Mouse (Mus musculus) stomach, embryonic 14.5 days (tissue): Measurements from ENCODE around the gene Cacna2d3. TPM values are rescaled to one million over a fixed set of nuclear protein-coding genes. Genes with fewer than 3 reads are reported as not detected.

Experiments used
- ATAC-seq: fragments of 200-750 bp; cut with Nextera tagmentation; 2 replicates; pipeline ENCODE4 v1.8.0; 2017; ENCODE audit warnings: low read depth, moderate TSS enrichment; ENCODE audit not compliant: insufficient number of reproducible peaks, insufficient read depth, low FRiP score
- H3K27ac ChIP-seq: fragments of 300-500 bp; sonication (generic); 2 replicates; pipeline ENCODE4 v1.5.1; 2014; ENCODE audit warnings: mild to moderate bottlenecking, low read length, moderate library complexity, mixed read lengths
- H3K27me3 ChIP-seq: fragments of 300-500 bp; sonication (generic); 2 replicates; pipeline ENCODE4 v1.6.1; 2014; ENCODE audit warnings: low read length, control low read depth, mixed read lengths; ENCODE audit not compliant: control insufficient read depth, insufficient read depth
- H3K36me3 ChIP-seq: fragments of 300-500 bp; sonication (generic); 2 replicates; pipeline ENCODE4 v1.6.1; 2014; ENCODE audit warnings: mild to moderate bottlenecking, control low read depth, low read length, moderate library complexity, mixed read lengths; ENCODE audit not compliant: control insufficient read depth, insufficient read depth
- H3K4me1 ChIP-seq: fragments of 300-500 bp; sonication (generic); 2 replicates; pipeline ENCODE4 v1.6.1; 2014; ENCODE audit warnings: low read length, control low read depth, mixed read lengths; ENCODE audit not compliant: control insufficient read depth, insufficient read depth
- H3K4me2 ChIP-seq: fragments of 300-500 bp; sonication (generic); replicated peaks from 2 replicates; pipeline ENCODE4 v1.6.1; 2014; ENCODE audit warnings: low read depth, low read length, control low read depth
- H3K4me3 ChIP-seq: fragments of 300-500 bp; sonication (generic); 2 replicates; pipeline ENCODE4 v1.5.1; 2014; ENCODE audit warnings: low read depth, low read length, control low read depth
- H3K9ac ChIP-seq: fragments of 300-500 bp; sonication (generic); replicated peaks from 2 replicates; pipeline ENCODE4 v1.6.1; 2014; ENCODE audit warnings: low read depth, mild to moderate bottlenecking, control low read depth, low read length, moderate library complexity, mixed read lengths
- H3K9me3 ChIP-seq: fragments of 300-500 bp; sonication (generic); 2 replicates; pipeline ENCODE4 v1.6.1; 2016; ENCODE audit warnings: low read depth, low read length, control low read depth; ENCODE audit not compliant: control insufficient read depth
- WGBS: fragments of 180-500 bp; shearing (Covaris S2); extraction: QIAGEN DNeasy Blood & Tissue Kit; methylation state at CpG from one replicate; pipeline ENCODE4 v1.1.7; 2014; 5-methylcytosine and 5-hydroxymethylcytosine counted together
- polyA plus RNA-seq: library from polyadenylated mRNA; unstranded; fragments of >200 nt; fragmentation: Nextera tagmentation; extraction: Ambion mirVana; gene quantifications from 2 replicates; pipeline ENCODE4 v1.2.1, GENCODE M21; 2014

The Cacna2d3 gene
- polyA plus RNA-seq, 1 experiment from 2014 or later: 3.5 TPM

DNA sequence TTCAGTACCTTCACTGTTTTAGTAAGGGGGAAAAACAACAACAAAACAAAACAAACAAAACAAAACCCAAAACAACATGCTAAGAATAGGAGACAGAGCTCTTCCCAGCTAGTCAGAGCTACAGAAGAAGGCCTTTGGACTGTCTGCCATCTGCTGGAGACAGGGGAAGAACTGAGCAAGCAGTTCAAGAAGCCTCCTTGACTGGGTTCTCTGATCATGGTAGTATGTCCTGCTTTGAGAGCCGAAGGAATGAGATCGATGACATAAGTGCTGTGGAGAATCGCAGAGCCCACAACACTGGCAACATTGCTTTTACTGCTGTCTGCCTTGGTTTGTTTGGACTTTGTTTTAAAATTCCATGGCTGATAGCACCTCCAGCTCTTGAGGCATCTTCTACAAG is 598.9 kb downstream of the Cacna2d3 start:
- H3K9ac ChIP-seq: no peak overlapping the region
- H3K4me1 ChIP-seq: no peaks in the 10 kb centered on the region
- no peak overlapping the region for H3K4me3 ChIP-seq
- H3K9me3 ChIP-seq: no peaks in the 10 kb centered on the region
- H3K36me3 ChIP-seq: no peaks in the 10 kb centered on the region
- no peak for ATAC-seq
- no peak overlapping the region for H3K27ac ChIP-seq
- no peaks in the 10 kb centered on the region for H3K27me3 ChIP-seq
- no peak overlapping the region for H3K4me2 ChIP-seq
- 95% methylated on average over 3 of the region's 3 CpGs for WGBS

GRCm38 (mm10) chr14:29113852-29114450 is 607.7 kb downstream of the Cacna2d3 start:
- Histone ChIP-seq H3K4me3 (no peak overlapping the region), H3K27ac (no peak overlapping the region), H3K27me3 (no peaks in the 10 kb centered on the region), H3K9ac (no peak overlapping the region), H3K9me3 (no peaks in the 10 kb centered on the region), H3K4me2 (no peak overlapping the region), H3K36me3 (no peaks in the 10 kb centered on the region), H3K4me1 (no peaks in the 10 kb centered on the region)
- no peak for ATAC-seq
- WGBS: 51% methylated on average over 9 of the region's 9 CpGs

GRCm38 (mm10) chr14:29111666-29112065 is 610.0 kb downstream of the Cacna2d3 start:
- no peak for ATAC-seq

DNA sequence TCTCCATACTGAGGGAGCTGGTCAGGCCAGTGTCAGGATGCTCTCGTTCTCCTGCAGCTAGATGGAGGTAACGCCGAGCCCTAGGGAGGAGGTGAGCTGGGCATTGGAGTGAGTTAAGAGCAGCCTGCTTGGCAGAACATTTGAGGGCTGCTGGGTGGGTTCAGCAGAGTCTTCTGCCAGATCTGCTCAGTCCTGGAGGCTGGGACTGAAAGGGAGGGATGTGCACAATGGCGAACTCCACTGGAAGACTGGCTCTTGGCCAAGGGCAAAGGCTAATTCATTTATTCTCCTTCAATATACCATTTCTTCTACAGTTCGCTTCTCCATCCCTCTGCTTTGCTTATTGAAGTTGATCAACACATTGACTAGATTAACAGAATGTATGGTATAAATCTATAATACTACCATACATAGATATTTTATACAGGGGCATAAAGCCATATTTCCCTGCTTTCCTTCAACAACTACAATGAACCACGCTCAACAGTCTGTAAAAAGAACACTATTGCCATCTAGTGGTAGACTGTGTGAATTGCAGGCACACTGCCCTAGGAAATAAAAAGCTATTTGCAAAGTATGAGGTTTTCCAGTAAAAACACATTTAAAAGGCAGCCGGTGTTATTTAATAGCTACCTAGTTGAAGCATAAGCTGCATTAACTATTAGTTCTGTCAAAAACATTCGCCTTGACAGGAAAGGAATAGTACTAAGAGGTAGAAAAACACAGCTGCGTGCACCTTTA is 611.1 kb downstream of the Cacna2d3 start:
- Histone ChIP-seq H3K9me3 (no peaks in the 10 kb centered on the region), H3K9ac (no peak overlapping the region), H3K36me3 (no peaks in the 10 kb centered on the region), H3K27me3 (no peaks in the 10 kb centered on the region), H3K27ac (no peak overlapping the region), H3K4me1 (no peaks in the 10 kb centered on the region), H3K4me3 (no peak overlapping the region), H3K4me2 (no peak overlapping the region)
- no peak for ATAC-seq
- WGBS: 77% methylated on average over 9 of the region's 9 CpGs

More at GRCm38 (mm10) chr14:29111666-29112065, 610.0 kb downstream of the Cacna2d3 start:
- Histone ChIP-seq H3K27me3 (no peaks in the 10 kb centered on the region), H3K27ac (no peak overlapping the region), H3K4me1 (no peaks in the 10 kb centered on the region), H3K9me3 (no peaks in the 10 kb centered on the region), H3K4me2 (no peak overlapping the region), H3K4me3 (no peak overlapping the region), H3K36me3 (no peaks in the 10 kb centered on the region), H3K9ac (no peak overlapping the region)
- WGBS: 86% methylated on average over 6 of the region's 6 CpGs

DNA sequence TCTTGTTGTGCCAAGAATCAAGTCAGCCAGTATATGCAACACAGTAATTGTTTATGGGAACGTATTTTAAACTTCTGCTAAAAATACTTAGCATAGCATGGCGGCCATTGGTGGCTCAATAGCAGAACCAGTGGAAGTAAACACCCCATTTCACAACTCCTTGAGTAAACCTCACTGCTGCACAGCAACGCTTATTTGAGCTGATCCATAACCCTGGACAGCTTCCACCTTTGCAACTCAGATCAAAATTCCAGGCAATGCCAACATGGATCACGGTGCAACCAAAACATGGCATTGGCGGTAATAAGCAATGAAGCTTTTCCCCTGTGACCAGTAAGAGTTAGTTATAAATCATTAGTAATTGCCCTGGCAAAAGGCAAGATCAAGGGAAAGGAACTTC is 614.2 kb downstream of the Cacna2d3 start:
- Histone ChIP-seq H3K4me3 (no peak overlapping the region), H3K36me3 (no peaks in the 10 kb centered on the region), H3K27me3 (no peaks in the 10 kb centered on the region), H3K27ac (no peak overlapping the region), H3K9ac (no peak overlapping the region), H3K4me2 (no peak overlapping the region), H3K9me3 (no peaks in the 10 kb centered on the region), H3K4me1 (no peaks in the 10 kb centered on the region)
- ATAC-seq: no peak
- 86% methylated on average over 5 of the region's 5 CpGs for WGBS

GRCm38 (mm10) chr14:29097776-29098175 is 623.9 kb downstream of the Cacna2d3 start:
- Histone ChIP-seq H3K9ac (no peak overlapping the region), H3K9me3 (no peaks in the 10 kb centered on the region), H3K4me2 (no peak overlapping the region), H3K4me1 (no peaks in the 10 kb centered on the region), H3K36me3 (no peaks in the 10 kb centered on the region), H3K27me3 (no peaks in the 10 kb centered on the region), H3K27ac (no peak overlapping the region), H3K4me3 (no peak overlapping the region)
- 69% methylated on average over 12 of the region's 12 CpGs for WGBS
- no peak for ATAC-seq

- no peaks in the 10 kb centered on the region for H3K27me3 ChIP-seq
- WGBS: 82% methylated on average over 5 of the region's 5 CpGs
- no peak overlapping the region for H3K4me2 ChIP-seq
- H3K9me3 ChIP-seq: no peaks in the 10 kb centered on the region
- no peaks in the 10 kb centered on the region for H3K36me3 ChIP-seq
- no peaks in the 10 kb centered on the region for H3K4me1 ChIP-seq
- H3K9ac ChIP-seq: no peak overlapping the region
- no peak for ATAC-seq
- H3K27ac ChIP-seq: no peak overlapping the region
- H3K4me3 ChIP-seq: no peak overlapping the region
Measured at GRCm38 (mm10) chr14:29095431-29095830, 626.2 kb downstream of the Cacna2d3 start.

- H3K4me3 ChIP-seq: no peak overlapping the region
- no peak overlapping the region for H3K9ac ChIP-seq
- no peaks in the 10 kb centered on the region for H3K4me1 ChIP-seq
- no peak overlapping the region for H3K4me2 ChIP-seq
- no peaks in the 10 kb centered on the region for H3K9me3 ChIP-seq
- H3K36me3 ChIP-seq: no peaks in the 10 kb centered on the region
- ATAC-seq: peak; percentile 72; the same call in 1 of the 2 replicates
- no peak overlapping the region for H3K27ac ChIP-seq
- H3K27me3 ChIP-seq: no peaks in the 10 kb centered on the region
- WGBS: 4% methylated on average over 5 of the region's 5 CpGs
Measured at GRCm38 (mm10) chr14:29090074-29090473, 631.6 kb downstream of the Cacna2d3 start.
